ENCODE assay signal across 8 mouse cellular contexts in the genomic region with DNA sequence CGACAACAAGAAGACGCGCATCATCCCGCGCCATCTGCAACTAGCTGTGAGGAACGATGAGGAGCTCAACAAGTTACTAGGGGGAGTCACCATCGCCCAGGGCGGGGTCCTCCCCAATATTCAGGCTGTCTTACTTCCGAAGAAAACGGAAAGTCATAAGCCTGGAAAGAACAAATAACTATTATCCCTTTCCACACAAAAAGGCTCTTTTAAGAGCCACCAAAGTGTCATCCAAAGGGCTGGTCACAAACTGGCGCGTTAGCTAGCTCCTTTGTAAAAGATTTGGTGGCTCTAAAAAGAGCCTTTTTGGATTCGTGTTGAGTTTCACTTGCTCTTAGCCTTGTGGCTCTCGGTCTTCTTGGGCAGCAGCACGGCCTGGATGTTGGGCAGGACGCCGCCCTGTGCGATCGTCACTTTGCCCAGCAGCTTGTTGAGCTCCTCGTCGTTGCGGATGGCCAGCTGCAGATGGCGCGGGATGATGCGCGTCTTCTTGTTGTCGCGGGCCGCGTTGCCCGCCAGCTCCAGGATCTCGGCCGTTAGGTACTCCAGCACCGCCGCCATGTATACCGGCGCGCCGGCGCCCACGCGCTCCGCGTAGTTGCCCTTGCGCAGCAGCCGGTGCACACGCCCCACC. TPM values are rescaled to one million over a fixed set of nuclear protein-coding genes. Genes with fewer than 3 reads are reported as not detected.
A peak's percentile ranks its signal among the peaks of the same experiment; 100 is the strongest.
DNase-seq lines count a peak whose midpoint lies in the region; ATAC-seq and TF ChIP-seq lines count a peak whose summit lies in the region.
"Not testable (repeated sequence)": the region's sequence is repeated elsewhere in the genome, so short reads cannot be mapped to it uniquely, and the experiment has no call there.

No protein-coding gene starts in this region.

- ATAC-seq in forebrain, embryonic 13.5 days = peak; percentile 9
- ATAC-seq in hindbrain, embryonic 11.5 days (ENCODE audit: low FRiP score) = peak; percentile 27; the same call in 1 of the 2 replicates
- ATAC-seq in lung, embryonic 16.5 days (ENCODE audit: low read depth) = peak; percentile 7
- peak; percentile 37 for ATAC-seq in neural tube, embryonic 12.5 days (ENCODE audit: low FRiP score, low read depth)

- not testable (repeated sequence) for H3K36me3 ChIP-seq in ES-E14 (ENCODE audit: control insufficient read depth, insufficient read depth, low read length, poor library complexity, severe bottlenecking); forebrain, embryonic 13.5 days (ENCODE audit: poor library complexity, severe bottlenecking); hindbrain, embryonic 11.5 days (ENCODE audit: control insufficient read depth, insufficient read depth, low read length); lung, embryonic 16.5 days (ENCODE audit: control insufficient read depth, insufficient read depth, low read length); neural tube, embryonic 12.5 days

- WGBS in forebrain, embryonic 13.5 days = 0% methylated on average over 25 of the region's 47 CpGs
- WGBS in hindbrain, embryonic 11.5 days = under 1% methylated on average over 27 of the region's 47 CpGs
- 0% methylated on average over 26 of the region's 47 CpGs for WGBS in lung, embryonic 16.5 days
- under 1% methylated on average over 32 of the region's 47 CpGs for WGBS in neural tube, embryonic 12.5 days

- intact Hi-C loops in left cerebral cortex, adult 2 months (cut with DNase I) = loop anchor here (2.0 kb wide), 1 partner anchor 43 kb away; the partner anchor contains the start of gene Hist2h4

- H3K4me2 ChIP-seq in forebrain, embryonic 13.5 days = peak overlapping the region; percentile 87
- H3K4me2 ChIP-seq in hindbrain, embryonic 11.5 days (replicated peaks; ENCODE audit: low read depth, low read length) = peak overlapping the region; percentile 87
- H3K4me2 ChIP-seq in lung, embryonic 16.5 days (ENCODE audit: low read depth, low read length) = peak overlapping the region; percentile 78
- peak overlapping the region; percentile 80 for H3K4me2 ChIP-seq in neural tube, embryonic 12.5 days (replicated peaks)

- H3K27me3 ChIP-seq in forebrain, embryonic 13.5 days; hindbrain, embryonic 11.5 days (ENCODE audit: control insufficient read depth, insufficient read depth, low read length); lung, embryonic 16.5 days (ENCODE audit: control insufficient read depth, insufficient read depth, low read depth, low read length); neural tube, embryonic 12.5 days (replicated peaks): not testable (repeated sequence)

- TF ChIP-seq CTCF in left cerebral cortex, adult 2 months (IDR thresholded peaks at IDR 0.05) = not testable (repeated sequence)

- peak overlapping the region; percentile 93 for H3K27ac ChIP-seq in ES-E14 (ENCODE audit: insufficient read depth, low read depth, low read length, poor library complexity, severe bottlenecking)
- peak overlapping the region; percentile 98 for H3K27ac ChIP-seq in forebrain, embryonic 13.5 days
- peak overlapping the region; percentile 96 for H3K27ac ChIP-seq in hindbrain, embryonic 11.5 days (ENCODE audit: low read depth, low read length)
- peak overlapping the region; percentile 98 for H3K27ac ChIP-seq in left cerebral cortex, adult 2 months
- H3K27ac ChIP-seq in lung, embryonic 16.5 days (ENCODE audit: low read length) = peak overlapping the region; percentile 99
- H3K27ac ChIP-seq in neural tube, embryonic 12.5 days = peak overlapping the region; percentile 94

- DNase-seq in ES-E14 (ENCODE audit: low read depth, low spot score); left cerebral cortex, adult 2 months (ENCODE audit: extremely low spot score in 1 of 2, low spot score in 2 of 2): not testable (repeated sequence)
- peak; percentile 65 for DNase-seq in c-Kit-positive CD71-positive TER-119-positive erythroid progenitor cells, embryonic 14.5 days (ENCODE audit: low spot score)
- peak; percentile 62 for DNase-seq in hindbrain, embryonic 11.5 days (ENCODE audit: low spot score)
- peak; percentile 53 for DNase-seq in testis, postnatal 10 days (ENCODE audit: low spot score)

- peak overlapping the region; percentile 95 for H3K9ac ChIP-seq in ES-E14 (ENCODE audit: insufficient read depth, low read depth, low read length, poor library complexity, severe bottlenecking)
- peak overlapping the region; percentile 88 for H3K9ac ChIP-seq in forebrain, embryonic 13.5 days
- peak overlapping the region; percentile 84 for H3K9ac ChIP-seq in hindbrain, embryonic 11.5 days (ENCODE audit: low read depth, low read length)
- peak overlapping the region; percentile 87 for H3K9ac ChIP-seq in lung, embryonic 16.5 days (ENCODE audit: low read length)
- peak overlapping the region; percentile 73 for H3K9ac ChIP-seq in neural tube, embryonic 12.5 days

- in situ Hi-C loops in ES-E14 (cut with MboI; ENCODE audit: low sequenced_read_pairs in 2 of 2, unreplicated experiment in 2 of 2) = not testable (repeated sequence)

- not testable (repeated sequence) for H3K9me3 ChIP-seq in ES-E14 (ENCODE audit: control insufficient read depth, insufficient read depth, low read depth, low read length); forebrain, embryonic 13.5 days (replicated peaks); hindbrain, embryonic 11.5 days (ENCODE audit: control insufficient read depth, low read length); lung, embryonic 16.5 days (ENCODE audit: control insufficient read depth, low read length); neural tube, embryonic 12.5 days

- not testable (repeated sequence) for H3K4me1 ChIP-seq in ES-E14 (ENCODE audit: control insufficient read depth in 2 of 2, insufficient read depth in 2 of 2, low read length in 2 of 2, poor library complexity in 1 of 2); hindbrain, embryonic 11.5 days (replicated peaks; ENCODE audit: control insufficient read depth, insufficient read depth, low read length)
- peaks cover 48% of the 10 kb centered on the region for H3K4me1 ChIP-seq in forebrain, embryonic 13.5 days
- H3K4me1 ChIP-seq in lung, embryonic 16.5 days (replicated peaks; ENCODE audit: control insufficient read depth, insufficient read depth, low read length) = peaks cover 20% of the 10 kb centered on the region
- peaks cover 17% of the 10 kb centered on the region; the same call in 1 of the 2 replicates for H3K4me1 ChIP-seq in neural tube, embryonic 12.5 days

- H3K4me3 ChIP-seq in ES-E14 (ENCODE audit: insufficient read depth in 1 of 2, low read depth in 1 of 2, low read length in 2 of 2, poor library complexity in 1 of 2, severe bottlenecking in 1 of 2) = peak overlapping the region; percentile 75 to 77
- peak overlapping the region; percentile 61 for H3K4me3 ChIP-seq in forebrain, embryonic 13.5 days
- H3K4me3 ChIP-seq in hindbrain, embryonic 11.5 days (ENCODE audit: low read depth, low read length) = peak overlapping the region; percentile 62
- H3K4me3 ChIP-seq in left cerebral cortex, adult 2 months = peak overlapping the region; percentile 77
- H3K4me3 ChIP-seq in lung, embryonic 16.5 days (ENCODE audit: low read length) = peak overlapping the region; percentile 74
- H3K4me3 ChIP-seq in neural tube, embryonic 12.5 days = peak overlapping the region; percentile 65

RNA-seq across cellular contexts. Expression of gene Hist2h2ac, which starts 0.4 kb away (rescaled TPM):
- 684 and 687 TPM in 2 replicates for total RNA-seq in ES-E14 (2012; rRNA removed)
- polyA plus RNA-seq in forebrain, embryonic 13.5 days (2015; fragmentation: Nextera tagmentation; extraction: Ambion mirVana) = 13.2 and 13.3 TPM in 2 replicates
- polyA plus RNA-seq in hindbrain, embryonic 11.5 days (2014; fragmentation: Nextera tagmentation; extraction: Ambion mirVana) = 9.6 and 12.7 TPM in 2 replicates
- 10 to 100 TPM; 20.6 to 30.5 TPM for total RNA-seq in left cerebral cortex, adult 2 months (2021)
- polyA plus RNA-seq in lung, embryonic 16.5 days (2015; fragmentation: Nextera tagmentation; extraction: Ambion mirVana) = 8.9 and 9.0 TPM in 2 replicates
- polyA plus RNA-seq in neural tube, embryonic 12.5 days (2016; fragmentation: Nextera tagmentation; extraction: Ambion mirVana) = 5.7 and 9.5 TPM in 2 replicates

RNA-seq across cellular contexts. Expression of gene Hist2h2ab, which starts 0.6 kb away (rescaled TPM):
- 54.2 and 70.0 TPM in 2 replicates for total RNA-seq in ES-E14 (2012; rRNA removed)
- 0.78 and 2.2 TPM in 2 replicates for polyA plus RNA-seq in forebrain, embryonic 13.5 days (2015; fragmentation: Nextera tagmentation; extraction: Ambion mirVana)
- polyA plus RNA-seq in hindbrain, embryonic 11.5 days (2014; fragmentation: Nextera tagmentation; extraction: Ambion mirVana) = 1.4 and 3.0 TPM in 2 replicates
- total RNA-seq in left cerebral cortex, adult 2 months (2021) = 10 to 100 TPM; 10.4 to 10.8 TPM
- polyA plus RNA-seq in lung, embryonic 16.5 days (2015; fragmentation: Nextera tagmentation; extraction: Ambion mirVana) = 1.3 and 1.9 TPM in 2 replicates
- polyA plus RNA-seq in neural tube, embryonic 12.5 days (2016; fragmentation: Nextera tagmentation; extraction: Ambion mirVana) = 1.7 TPM in 1 of 2 replicates, not detected in the other

RNA-seq across cellular contexts. Expression of gene Hist2h2be, which starts 0.7 kb away (rescaled TPM):
- total RNA-seq in ES-E14 (2012; rRNA removed) = 0.80 and 1.0 TPM in 2 replicates
- 10.7 and 11.0 TPM in 2 replicates for polyA plus RNA-seq in forebrain, embryonic 13.5 days (2015; fragmentation: Nextera tagmentation; extraction: Ambion mirVana)
- 7.4 and 7.7 TPM in 2 replicates for polyA plus RNA-seq in hindbrain, embryonic 11.5 days (2014; fragmentation: Nextera tagmentation; extraction: Ambion mirVana)
- 1 to 10 TPM; 5.4 to 5.6 TPM for total RNA-seq in left cerebral cortex, adult 2 months (2021)
- 7.5 and 8.8 TPM in 2 replicates for polyA plus RNA-seq in lung, embryonic 16.5 days (2015; fragmentation: Nextera tagmentation; extraction: Ambion mirVana)
- 5.6 and 5.7 TPM in 2 replicates for polyA plus RNA-seq in neural tube, embryonic 12.5 days (2016; fragmentation: Nextera tagmentation; extraction: Ambion mirVana)

RNA-seq across cellular contexts. Expression of gene Bola1, which starts 0.7 kb away (rescaled TPM):
- total RNA-seq in ES-E14 (2012; rRNA removed) = 70.8 and 76.4 TPM in 2 replicates
- 82.2 and 86.6 TPM in 2 replicates for polyA plus RNA-seq in forebrain, embryonic 13.5 days (2015; fragmentation: Nextera tagmentation; extraction: Ambion mirVana)
- polyA plus RNA-seq in hindbrain, embryonic 11.5 days (2014; fragmentation: Nextera tagmentation; extraction: Ambion mirVana) = 73.3 and 77.6 TPM in 2 replicates
- 10 to 100 TPM; 14.8 to 15.1 TPM for total RNA-seq in left cerebral cortex, adult 2 months (2021)
- 51.4 and 51.6 TPM in 2 replicates for polyA plus RNA-seq in lung, embryonic 16.5 days (2015; fragmentation: Nextera tagmentation; extraction: Ambion mirVana)
- 60.8 and 69.5 TPM in 2 replicates for polyA plus RNA-seq in neural tube, embryonic 12.5 days (2016; fragmentation: Nextera tagmentation; extraction: Ambion mirVana)

RNA-seq across cellular contexts. Expression of gene Hist2h3c2, which starts 18.7 kb away (rescaled TPM):
- total RNA-seq in ES-E14 (2012; rRNA removed) = 398 and 546 TPM in 2 replicates
- polyA plus RNA-seq in forebrain, embryonic 13.5 days (2015; fragmentation: Nextera tagmentation; extraction: Ambion mirVana) = 14.7 and 15.0 TPM in 2 replicates
- 8.4 and 10.0 TPM in 2 replicates for polyA plus RNA-seq in hindbrain, embryonic 11.5 days (2014; fragmentation: Nextera tagmentation; extraction: Ambion mirVana)
- 1 to 10 TPM; 5.7 to 6.8 TPM for total RNA-seq in left cerebral cortex, adult 2 months (2021)
- polyA plus RNA-seq in lung, embryonic 16.5 days (2015; fragmentation: Nextera tagmentation; extraction: Ambion mirVana) = 3.6 and 4.7 TPM in 2 replicates
- 5.0 and 8.2 TPM in 2 replicates for polyA plus RNA-seq in neural tube, embryonic 12.5 days (2016; fragmentation: Nextera tagmentation; extraction: Ambion mirVana)
